In the genomic region with DNA sequence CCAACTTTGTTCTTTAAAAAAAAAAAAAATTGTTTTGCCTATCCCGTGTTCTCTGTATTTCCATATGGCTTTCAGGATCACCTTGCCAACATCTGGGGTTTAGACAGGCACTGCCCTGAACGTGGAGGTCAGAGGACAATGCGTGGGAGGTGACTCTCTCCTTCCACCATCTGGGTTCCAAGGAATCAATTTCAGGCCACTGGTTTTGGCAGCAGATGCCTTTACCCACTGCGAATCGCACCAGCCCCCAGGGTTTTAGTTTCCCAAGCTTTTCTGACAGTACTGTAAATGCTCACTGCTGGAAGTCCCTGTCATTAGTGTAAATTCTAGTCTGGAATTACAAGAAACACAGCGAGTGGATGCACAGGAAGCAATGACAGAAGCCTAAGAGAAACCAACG, we compare ENCODE assay signal across 14 mouse cellular contexts.
"Had no signal": no experiment of that assay in that cellular context is flagged by ENCODE, and none has a peak within 500 bp of the region (broad histone marks: within the 10 kb centered on the region; RNA-seq: fewer than 3 reads in every experiment).

No protein-coding gene starts in this region.

- H3K27ac ChIP-seq: layer of hippocampus, adult 2 months; liver, embryonic 13.5 days; lung, embryonic 15.5 days; macrophage; midbrain, embryonic 12.5 days had no signal

- DNase-seq: kidney, adult 11 months; kidney, postnatal 36 days; liver, embryonic 13.5 days; liver, postnatal 0 days; lung, postnatal 14 days; right cerebral cortex, postnatal 25 days; thymus, postnatal 36 days had no signal

- ATAC-seq: inflammation-experienced regulatory T-cells, adult 6 months; liver, postnatal 0 days; midbrain, embryonic 16.5 days had no signal

- H3K27me3 ChIP-seq: liver, embryonic 13.5 days; lung, embryonic 15.5 days; megakaryocyte, embryonic 14.5 days; midbrain, embryonic 12.5 days had no signal

- H3K9ac ChIP-seq: liver, embryonic 13.5 days; liver, postnatal 0 days; lung, embryonic 15.5 days; midbrain, embryonic 12.5 days had no signal

- H3K36me3 ChIP-seq: liver, embryonic 13.5 days; lung, embryonic 15.5 days; midbrain, embryonic 12.5 days had no signal

- H3K4me2 ChIP-seq: liver, embryonic 13.5 days; lung, embryonic 15.5 days; midbrain, embryonic 12.5 days had no signal

- H3K9me3 ChIP-seq: liver, embryonic 13.5 days; lung, embryonic 15.5 days; megakaryocyte, embryonic 14.5 days; midbrain, embryonic 12.5 days had no signal

- H3K4me3 ChIP-seq: layer of hippocampus, adult 2 months; liver, embryonic 13.5 days; lung, embryonic 15.5 days; megakaryocyte, embryonic 14.5 days; midbrain, embryonic 12.5 days had no signal
